Mouse (Mus musculus): Measurements from ENCODE around the gene Cpped1. TPM values are rescaled to one million over a fixed set of nuclear protein-coding genes. Genes with fewer than 3 reads are reported as not detected.

The Cpped1 gene
- polyA plus RNA-seq, 1 experiment = 29.6 TPM

GRCm38 (mm10) chr16:11843441-11843840 is 65.8 kb downstream of the Cpped1 start:
- Histone ChIP-seq H3K79me2 (ENCODE audit: control insufficient read depth, insufficient read depth) (no peaks in the 10 kb centered on the region), H3K4me3 (no peak overlapping the region), H3K36me3 (ENCODE audit: control insufficient read depth, insufficient read depth) (no peaks in the 10 kb centered on the region), H3K27me3 (ENCODE audit: control insufficient read depth, insufficient read depth, insufficient read length) (no peaks in the 10 kb centered on the region), H3ac (ENCODE audit: control insufficient read depth, insufficient read length) (no peak overlapping the region), H3K4me2 (ENCODE audit: low read depth) (no peak overlapping the region)
- no peak for TF ChIP-seq POLR2A (IDR thresholded peaks at IDR 0.05; ENCODE audit: insufficient read length, low read depth)
- TF ChIP-seq REST (IDR thresholded peaks at IDR 0.05; ENCODE audit: insufficient read depth, insufficient read length) = no peak

GRCm38 (mm10) chr16:11833474-11833873 is 75.8 kb downstream of the Cpped1 start:
- H3K27me3 ChIP-seq (ENCODE audit: control insufficient read depth, insufficient read depth, insufficient read length) = no peaks in the 10 kb centered on the region
- TF ChIP-seq MAX (IDR thresholded peaks at IDR 0.05; ENCODE audit: low read depth) (no peak), TCF12 (IDR thresholded peaks at IDR 0.05; ENCODE audit: insufficient read depth, poor library complexity, severe bottlenecking) (no peak), E2F4 (IDR thresholded peaks at IDR 0.05; ENCODE audit: insufficient read depth) (no peak), POLR2A (IDR thresholded peaks at IDR 0.05; ENCODE audit: insufficient read length, low read depth) (no peak), SRF (IDR thresholded peaks at IDR 0.05; ENCODE audit: control insufficient read depth, insufficient read length, low read depth) (no peak), TCF3 (IDR thresholded peaks at IDR 0.05; ENCODE audit: insufficient read length, low read depth) (no peak), POLR2AphosphoS2 (IDR thresholded peaks at IDR 0.05; ENCODE audit: insufficient read length, low read depth) (no peak), MYOD1 (IDR thresholded peaks at IDR 0.05; ENCODE audit: control insufficient read depth in 1 of 3, insufficient read length in 2 of 3, low read depth in 2 of 3) (no peak), CEBPB (IDR thresholded peaks at IDR 0.05; ENCODE audit: insufficient read depth, poor library complexity, severe bottlenecking) (no peak), REST (IDR thresholded peaks at IDR 0.05; ENCODE audit: insufficient read depth, insufficient read length) (no peak), MYOG (IDR thresholded peaks at IDR 0.05; ENCODE audit: control insufficient read depth in 1 of 3, insufficient read depth in 1 of 3, insufficient read length in 2 of 3, low read depth in 2 of 3) (no peak), USF1 (IDR thresholded peaks at IDR 0.05; ENCODE audit: low read depth) (no peak)
- no peak overlapping the region for H3ac ChIP-seq (ENCODE audit: control insufficient read depth, insufficient read length)

GRCm38 (mm10) chr16:11828816-11829215 is 80.4 kb downstream of the Cpped1 start:
- H3K4me2 ChIP-seq (ENCODE audit: low read depth) = no peak overlapping the region
- H3K4me3 ChIP-seq = no peak overlapping the region
- H3ac ChIP-seq (ENCODE audit: control insufficient read depth, insufficient read length) = no peak overlapping the region
- TF ChIP-seq MYOD1 (IDR thresholded peaks at IDR 0.05; ENCODE audit: control insufficient read depth in 1 of 3, insufficient read length in 2 of 3, low read depth in 2 of 3) (no peak), POLR2A (IDR thresholded peaks at IDR 0.05; ENCODE audit: insufficient read length, low read depth) (no peak), MYOG (IDR thresholded peaks at IDR 0.05; ENCODE audit: control insufficient read depth in 1 of 3, insufficient read depth in 1 of 3, insufficient read length in 2 of 3, low read depth in 2 of 3) (no peak), POLR2AphosphoS2 (IDR thresholded peaks at IDR 0.05; ENCODE audit: insufficient read length, low read depth) (no peak), E2F4 (IDR thresholded peaks at IDR 0.05; ENCODE audit: insufficient read depth) (no peak), TCF3 (IDR thresholded peaks at IDR 0.05; ENCODE audit: insufficient read length, low read depth) (no peak), TCF12 (IDR thresholded peaks at IDR 0.05; ENCODE audit: insufficient read depth, poor library complexity, severe bottlenecking) (no peak), SRF (IDR thresholded peaks at IDR 0.05; ENCODE audit: control insufficient read depth, insufficient read length, low read depth) (no peak)
- H3K27me3 ChIP-seq (ENCODE audit: control insufficient read depth, insufficient read depth, insufficient read length) = no peaks in the 10 kb centered on the region
- no peaks in the 10 kb centered on the region for H3K36me3 ChIP-seq (ENCODE audit: control insufficient read depth, insufficient read depth)
- H3K79me2 ChIP-seq (ENCODE audit: control insufficient read depth, insufficient read depth) = no peaks in the 10 kb centered on the region

More at GRCm38 (mm10) chr16:11833474-11833873, 75.8 kb downstream of the Cpped1 start:
- Histone ChIP-seq H3K4me3 (no peak overlapping the region), H3K36me3 (ENCODE audit: control insufficient read depth, insufficient read depth) (no peaks in the 10 kb centered on the region), H3K79me2 (ENCODE audit: control insufficient read depth, insufficient read depth) (no peaks in the 10 kb centered on the region), H3K4me2 (ENCODE audit: low read depth) (no peak overlapping the region)

- TF ChIP-seq TCF12 (IDR thresholded peaks at IDR 0.05; ENCODE audit: insufficient read depth, poor library complexity, severe bottlenecking) = no peak
- Histone ChIP-seq H3K79me2 (ENCODE audit: control insufficient read depth, insufficient read depth) (no peaks in the 10 kb centered on the region), H3K4me3 (no peak overlapping the region), H3K4me2 (ENCODE audit: low read depth) (no peak overlapping the region), H3K36me3 (ENCODE audit: control insufficient read depth, insufficient read depth) (peaks cover 3% of the 10 kb centered on the region), H3ac (ENCODE audit: control insufficient read depth, insufficient read length) (no peak overlapping the region), H3K27me3 (ENCODE audit: control insufficient read depth, insufficient read depth, insufficient read length) (no peaks in the 10 kb centered on the region)
Observed at GRCm38 (mm10) chr16:11824833-11825232, 84.4 kb downstream of the Cpped1 start.

GRCm38 (mm10) chr16:11824385-11824784 is 84.9 kb downstream of the Cpped1 start:
- Histone ChIP-seq H3K79me2 (ENCODE audit: control insufficient read depth, insufficient read depth) (no peaks in the 10 kb centered on the region), H3K4me3 (no peak overlapping the region), H3K4me2 (ENCODE audit: low read depth) (no peak overlapping the region), H3K27me3 (ENCODE audit: control insufficient read depth, insufficient read depth, insufficient read length) (no peaks in the 10 kb centered on the region), H3K36me3 (ENCODE audit: control insufficient read depth, insufficient read depth) (peaks cover 3% of the 10 kb centered on the region), H3ac (ENCODE audit: control insufficient read depth, insufficient read length) (no peak overlapping the region)
- TF ChIP-seq MYOG (IDR thresholded peaks at IDR 0.05; ENCODE audit: control insufficient read depth in 1 of 3, insufficient read depth in 1 of 3, insufficient read length in 2 of 3, low read depth in 2 of 3) (no peak), MAX (IDR thresholded peaks at IDR 0.05; ENCODE audit: low read depth) (no peak), POLR2A (IDR thresholded peaks at IDR 0.05; ENCODE audit: insufficient read length, low read depth) (no peak), USF1 (IDR thresholded peaks at IDR 0.05; ENCODE audit: low read depth) (no peak)

GRCm38 (mm10) chr16:11820791-11821190 is 88.5 kb downstream of the Cpped1 start:
- Histone ChIP-seq H3K4me2 (ENCODE audit: low read depth) (no peak overlapping the region), H3K79me2 (ENCODE audit: control insufficient read depth, insufficient read depth) (no peaks in the 10 kb centered on the region), H3ac (ENCODE audit: control insufficient read depth, insufficient read length) (no peak overlapping the region), H3K27me3 (ENCODE audit: control insufficient read depth, insufficient read depth, insufficient read length) (no peaks in the 10 kb centered on the region), H3K36me3 (ENCODE audit: control insufficient read depth, insufficient read depth) (peaks cover 3% of the 10 kb centered on the region), H3K4me3 (no peak overlapping the region)
- TF ChIP-seq POLR2AphosphoS2 (IDR thresholded peaks at IDR 0.05; ENCODE audit: insufficient read length, low read depth) (no peak), MYOG (IDR thresholded peaks at IDR 0.05; ENCODE audit: control insufficient read depth in 1 of 3, insufficient read depth in 1 of 3, insufficient read length in 2 of 3, low read depth in 2 of 3) (no peak), POLR2A (IDR thresholded peaks at IDR 0.05; ENCODE audit: insufficient read length, low read depth) (no peak), MYOD1 (IDR thresholded peaks at IDR 0.05; ENCODE audit: control insufficient read depth in 1 of 3, insufficient read length in 2 of 3, low read depth in 2 of 3) (no peak), MAX (IDR thresholded peaks at IDR 0.05; ENCODE audit: low read depth) (no peak), TCF12 (IDR thresholded peaks at IDR 0.05; ENCODE audit: insufficient read depth, poor library complexity, severe bottlenecking) (no peak), CEBPB (IDR thresholded peaks at IDR 0.05; ENCODE audit: insufficient read depth, poor library complexity, severe bottlenecking) (no peak), E2F4 (IDR thresholded peaks at IDR 0.05; ENCODE audit: insufficient read depth) (no peak), SRF (IDR thresholded peaks at IDR 0.05; ENCODE audit: control insufficient read depth, insufficient read length, low read depth) (no peak), USF1 (IDR thresholded peaks at IDR 0.05; ENCODE audit: low read depth) (no peak), TCF3 (IDR thresholded peaks at IDR 0.05; ENCODE audit: insufficient read length, low read depth) (no peak), REST (IDR thresholded peaks at IDR 0.05; ENCODE audit: insufficient read depth, insufficient read length) (no peak)

Data from myocyte (in vitro differentiated cells).